Mouse (Mus musculus): ENCODE data around the gene Zmynd15. TPM values are rescaled to one million over a fixed set of nuclear protein-coding genes. Genes with fewer than 3 reads are reported as not detected.

Gene Zmynd15
- polyA plus RNA-seq, 1 experiment from 2014 or later = 0.31 TPM

DNA sequence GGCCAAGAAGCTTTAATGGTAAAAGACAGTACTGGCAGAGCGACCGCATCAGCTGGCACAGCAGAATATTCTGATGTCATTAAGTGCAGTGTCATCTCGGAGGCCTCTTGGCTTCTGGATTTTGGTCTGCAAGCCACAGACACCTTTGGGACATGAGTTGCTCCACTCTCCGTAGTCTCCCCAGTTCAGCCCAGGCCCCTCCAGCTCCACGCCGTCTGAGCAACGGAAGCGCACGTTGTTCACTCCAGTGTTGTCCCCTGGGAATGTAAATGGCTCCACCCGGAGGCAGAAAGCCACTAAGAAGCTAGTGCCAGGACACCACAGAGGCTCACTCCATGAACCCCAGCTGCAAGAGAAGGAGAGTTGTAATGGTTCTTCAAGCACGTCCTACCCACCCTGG, 54.3 kb downstream of the Zmynd15 start:
- no peaks in the 10 kb centered on the region for H3K36me3 ChIP-seq (ENCODE audit: control insufficient read depth, insufficient read depth, low read length)
- WGBS = 54% methylated on average over 11 of the region's 11 CpGs
- no peak overlapping the region for H3K4me2 ChIP-seq (ENCODE audit: low read depth, low read length)
- no peaks in the 10 kb centered on the region for H3K4me1 ChIP-seq (ENCODE audit: control insufficient read depth, insufficient read depth, low read length)
- H3K4me3 ChIP-seq (ENCODE audit: low read depth, low read length) = no peak overlapping the region
- no peaks in the 10 kb centered on the region for H3K9me3 ChIP-seq (ENCODE audit: control insufficient read depth, low read length)
- no peaks in the 10 kb centered on the region for H3K27me3 ChIP-seq (replicated peaks; ENCODE audit: control insufficient read depth, insufficient read depth, low read length)
- DNase-seq (ENCODE audit: low spot score) (peak; percentile 16), ATAC-seq (ENCODE audit: low read depth) (no peak)
- H3K27ac ChIP-seq (replicated peaks; ENCODE audit: low read depth, low read length) = no peak overlapping the region
- H3K9ac ChIP-seq (ENCODE audit: low read depth, low read length) = no peak overlapping the region

DNA sequence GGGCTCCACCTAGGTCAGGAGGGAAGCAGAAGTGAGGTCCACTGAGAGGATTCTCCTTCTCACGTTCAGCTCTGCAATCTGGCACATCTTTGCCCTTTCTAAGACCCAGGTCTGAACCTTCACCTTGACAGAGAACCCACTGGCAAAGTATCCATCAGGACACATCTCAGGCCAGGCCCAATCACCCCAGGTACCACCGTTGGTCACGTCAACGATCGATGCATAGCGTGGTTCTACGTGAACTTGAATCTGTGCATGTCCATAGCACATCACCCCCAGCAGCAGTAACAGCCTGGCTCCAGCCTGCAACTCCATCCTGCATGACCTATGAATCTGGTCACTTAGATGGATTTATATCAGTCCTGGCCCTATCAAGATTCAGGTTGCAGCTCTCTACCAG, 55.1 kb downstream of the Zmynd15 start, which contains the start of gene Vmo1:
Vmo1 (minus strand) TSS at position 329 of the 400 bp plus-strand sequence.
- Histone ChIP-seq H3K36me3 (ENCODE audit: control insufficient read depth, insufficient read depth, low read length) (no peaks in the 10 kb centered on the region), H3K27ac (replicated peaks; ENCODE audit: low read depth, low read length) (no peak within 1 kb of the TSS), H3K4me1 (ENCODE audit: control insufficient read depth, insufficient read depth, low read length) (no peaks in the 10 kb centered on the region), H3K4me3 (ENCODE audit: low read depth, low read length) (no peak within 1 kb of the TSS), H3K9ac (ENCODE audit: low read depth, low read length) (no peak within 1 kb of the TSS), H3K4me2 (ENCODE audit: low read depth, low read length) (no peak within 1 kb of the TSS), H3K27me3 (replicated peaks; ENCODE audit: control insufficient read depth, insufficient read depth, low read length) (no peaks in the 10 kb centered on the region), H3K9me3 (ENCODE audit: control insufficient read depth, low read length) (no peaks in the 10 kb centered on the region)
- no peak for DNase-seq (ENCODE audit: low spot score)
- no peak for ATAC-seq (ENCODE audit: low read depth)
- WGBS = 88% methylated on average over 7 of the region's 7 CpGs

Small RNA genes lying within 50 kb of the gene (microRNA-seq; reads per million reads assigned to microRNA genes)
- not detected for gene Mir7115 (ENCODE audit: borderline number of aligned reads)

Other genes with a start within 250 kb of the Zmynd15 start
- 2.9 and 3.0 TPM in 2 replicates for gene Slc16a11, start 246.7 kb upstream of the Zmynd15 start, polyA plus RNA-seq (2014; fragmentation: Nextera tagmentation; extraction: Ambion mirVana)
- 4.2 and 5.8 TPM in 2 replicates for gene Slc16a13, start 238.4 kb upstream of the Zmynd15 start, polyA plus RNA-seq (2014; fragmentation: Nextera tagmentation; extraction: Ambion mirVana)
- 11.6 and 13.0 TPM in 2 replicates for gene Bcl6b, start 229.6 kb upstream of the Zmynd15 start, polyA plus RNA-seq (2014; fragmentation: Nextera tagmentation; extraction: Ambion mirVana)
- gene 0610010K14Rik, start 221.5 kb upstream of the Zmynd15 start, polyA plus RNA-seq (2014; fragmentation: Nextera tagmentation; extraction: Ambion mirVana) = 149 and 172 TPM in 2 replicates
- 9.9 and 12.2 TPM in 2 replicates for gene Gm21988, start 219.6 kb upstream of the Zmynd15 start, polyA plus RNA-seq (2014; fragmentation: Nextera tagmentation; extraction: Ambion mirVana)
- 182 and 204 TPM in 2 replicates for gene Rnasek, start 219.6 kb upstream of the Zmynd15 start, polyA plus RNA-seq (2014; fragmentation: Nextera tagmentation; extraction: Ambion mirVana)
- 5.8 and 6.4 TPM in 2 replicates for gene Alox12, start 204.1 kb upstream of the Zmynd15 start, polyA plus RNA-seq (2014; fragmentation: Nextera tagmentation; extraction: Ambion mirVana)
- gene Alox12e, start 136.8 kb upstream of the Zmynd15 start, polyA plus RNA-seq (2014; fragmentation: Nextera tagmentation; extraction: Ambion mirVana) = 1.9 and 2.1 TPM in 2 replicates
- gene Alox15, start 107.4 kb upstream of the Zmynd15 start, polyA plus RNA-seq (2014; fragmentation: Nextera tagmentation; extraction: Ambion mirVana) = 1.1 and 2.2 TPM in 2 replicates
- 29.8 and 36.2 TPM in 2 replicates for gene Pelp1, start 49.4 kb upstream of the Zmynd15 start, polyA plus RNA-seq (2014; fragmentation: Nextera tagmentation; extraction: Ambion mirVana)
- gene Arrb2, start 26.8 kb upstream of the Zmynd15 start, polyA plus RNA-seq (2014; fragmentation: Nextera tagmentation; extraction: Ambion mirVana) = 19.0 and 24.1 TPM in 2 replicates
- gene Med11, start 7.5 kb upstream of the Zmynd15 start, polyA plus RNA-seq (2014; fragmentation: Nextera tagmentation; extraction: Ambion mirVana) = 37.0 and 40.6 TPM in 2 replicates
- gene Cxcl16, start 551 bp downstream of the Zmynd15 start, polyA plus RNA-seq (2014; fragmentation: Nextera tagmentation; extraction: Ambion mirVana) = 5.7 and 6.0 TPM in 2 replicates
- gene Tm4sf5, start 45.8 kb downstream of the Zmynd15 start, polyA plus RNA-seq (2014; fragmentation: Nextera tagmentation; extraction: Ambion mirVana) = 0.52 TPM in 1 of 2 replicates, not detected in the other
- gene Vmo1, start 55.2 kb downstream of the Zmynd15 start, polyA plus RNA-seq (2014; fragmentation: Nextera tagmentation; extraction: Ambion mirVana) = 0.54 and 0.98 TPM in 2 replicates
- 0.53 and 0.84 TPM in 2 replicates for gene Gltpd2, start 59.8 kb downstream of the Zmynd15 start, polyA plus RNA-seq (2014; fragmentation: Nextera tagmentation; extraction: Ambion mirVana)
- 706 and 727 TPM in 2 replicates for gene Psmb6, start 65.9 kb downstream of the Zmynd15 start, polyA plus RNA-seq (2014; fragmentation: Nextera tagmentation; extraction: Ambion mirVana)
- 1.1 and 2.7 TPM in 2 replicates for gene Gm40193, start 73.5 kb downstream of the Zmynd15 start, polyA plus RNA-seq (2014; fragmentation: Nextera tagmentation; extraction: Ambion mirVana)
- gene Pld2, start 80.6 kb downstream of the Zmynd15 start, polyA plus RNA-seq (2014; fragmentation: Nextera tagmentation; extraction: Ambion mirVana) = 9.2 and 9.5 TPM in 2 replicates
- 17.2 and 18.3 TPM in 2 replicates for gene Mink1, start 103.4 kb downstream of the Zmynd15 start, polyA plus RNA-seq (2014; fragmentation: Nextera tagmentation; extraction: Ambion mirVana)
- not detected in 2 replicates for gene 4930544D05Rik, start 156.4 kb downstream of the Zmynd15 start, polyA plus RNA-seq (2014; fragmentation: Nextera tagmentation; extraction: Ambion mirVana)
- gene Chrne, start 159.8 kb downstream of the Zmynd15 start, polyA plus RNA-seq (2014; fragmentation: Nextera tagmentation; extraction: Ambion mirVana) = 0.51 and 0.58 TPM in 2 replicates
- gene Gp1ba, start 179.7 kb downstream of the Zmynd15 start, polyA plus RNA-seq (2014; fragmentation: Nextera tagmentation; extraction: Ambion mirVana) = 0.38 and 0.60 TPM in 2 replicates
- gene Rnf167, start 187.8 kb downstream of the Zmynd15 start, polyA plus RNA-seq (2014; fragmentation: Nextera tagmentation; extraction: Ambion mirVana) = 100 and 105 TPM in 2 replicates
- gene Slc25a11, start 188.0 kb downstream of the Zmynd15 start, polyA plus RNA-seq (2014; fragmentation: Nextera tagmentation; extraction: Ambion mirVana) = 147 and 165 TPM in 2 replicates
- gene Pfn1, start 195.2 kb downstream of the Zmynd15 start, polyA plus RNA-seq (2014; fragmentation: Nextera tagmentation; extraction: Ambion mirVana) = 1,605 and 1,712 TPM in 2 replicates
- 165 and 289 TPM in 2 replicates for gene Eno3, start 197.8 kb downstream of the Zmynd15 start, polyA plus RNA-seq (2014; fragmentation: Nextera tagmentation; extraction: Ambion mirVana)
- gene Spag7, start 210.0 kb downstream of the Zmynd15 start, polyA plus RNA-seq (2014; fragmentation: Nextera tagmentation; extraction: Ambion mirVana) = 88.9 and 97.1 TPM in 2 replicates
- 12.6 and 12.8 TPM in 2 replicates for gene Camta2, start 228.7 kb downstream of the Zmynd15 start, polyA plus RNA-seq (2014; fragmentation: Nextera tagmentation; extraction: Ambion mirVana)
- 1.1 TPM in 2 replicates for gene Inca1, start 240.7 kb downstream of the Zmynd15 start, polyA plus RNA-seq (2014; fragmentation: Nextera tagmentation; extraction: Ambion mirVana)
- 14.4 and 14.8 TPM in 2 replicates for gene Kif1c, start 241.1 kb downstream of the Zmynd15 start, polyA plus RNA-seq (2014; fragmentation: Nextera tagmentation; extraction: Ambion mirVana)